Mouse (Mus musculus) cerebral cortex, adult 2 months (tissue): Measurements from ENCODE around the gene Usp30.

Experiments
- WGBS: fragments of 180-500 bp; shearing (Covaris S2); methylation state at CpG from one replicate; pipeline ENCODE4 v1.1.7; 2018; 5-methylcytosine and 5-hydroxymethylcytosine counted together

Gene Usp30

GRCm38 (mm10) chr5:114065161-114065560 lies at the start of gene Usp30:
Gene Usp30, plus strand, starts transcription at chr5:114065461.
- 93% methylated on average over 6 of the region's 6 CpGs for WGBS

- 38% methylated on average over 6 of the region's 6 CpGs for WGBS
These were observed 40.9 kb upstream of the Usp30 start for GRCm38 (mm10) chr5:114024390-114024789.

GRCm38 (mm10) chr5:114024885-114025284 lies 40.4 kb upstream of the Usp30 start:
- WGBS = 16% methylated on average over 10 of the region's 10 CpGs

GRCm38 (mm10) chr5:114027217-114027944 lies 37.9 kb upstream of the Usp30 start:
- whole genome bisulfite sequencing = 86% methylated on average over 12 of the region's 12 CpGs

- WGBS = 72% methylated on average over 12 of the region's 12 CpGs
These were observed 37.1 kb upstream of the Usp30 start for GRCm38 (mm10) chr5:114028111-114028510.

- WGBS = 90% methylated on average over 12 of the region's 12 CpGs
These were observed 34.6 kb upstream of the Usp30 start for GRCm38 (mm10) chr5:114030652-114031051.

- WGBS = 72% methylated on average over 3 of the region's 3 CpGs
These were observed 33.0 kb upstream of the Usp30 start for GRCm38 (mm10) chr5:114032161-114032763.

GRCm38 (mm10) chr5:114034393-114034792 lies 30.9 kb upstream of the Usp30 start:
- WGBS = 71% methylated on average over 7 of the region's 7 CpGs

GRCm38 (mm10) chr5:114035111-114035510 lies 30.1 kb upstream of the Usp30 start:
- 64% methylated on average over 10 of the region's 10 CpGs for WGBS

- 30% methylated on average over 8 of the region's 8 CpGs for WGBS
These were observed 24.8 kb upstream of the Usp30 start for GRCm38 (mm10) chr5:114040508-114040907.

- 58% methylated on average over 1 of the region's 1 CpGs for WGBS
These were observed 24.4 kb upstream of the Usp30 start for GRCm38 (mm10) chr5:114040911-114041310.

GRCm38 (mm10) chr5:114041327-114041930 lies 23.8 kb upstream of the Usp30 start:
- 34% methylated on average over 15 of the region's 15 CpGs for WGBS

- WGBS = 77% methylated on average over 4 of the region's 4 CpGs
These were observed 21.5 kb upstream of the Usp30 start for GRCm38 (mm10) chr5:114043800-114044199.

GRCm38 (mm10) chr5:114045134-114045533 lies 20.1 kb upstream of the Usp30 start:
- 83% methylated on average over 1 of the region's 1 CpGs for WGBS

GRCm38 (mm10) chr5:114046151-114046550 lies 19.1 kb upstream of the Usp30 start:
- 78% methylated on average over 3 of the region's 3 CpGs for WGBS

GRCm38 (mm10) chr5:114046604-114047003 lies 18.7 kb upstream of the Usp30 start:
- WGBS = 56% methylated on average over 3 of the region's 3 CpGs

GRCm38 (mm10) chr5:114047182-114047581 lies 18.1 kb upstream of the Usp30 start:
- WGBS = 78% methylated on average over 5 of the region's 5 CpGs

GRCm38 (mm10) chr5:114048731-114049308 lies 16.4 kb upstream of the Usp30 start:
- 53% methylated on average over 12 of the region's 12 CpGs for WGBS

- 21% methylated on average over 9 of the region's 9 CpGs for WGBS
These were observed 13.0 kb upstream of the Usp30 start for GRCm38 (mm10) chr5:114052246-114052761.

GRCm38 (mm10) chr5:114057129-114057731 lies 8.0 kb upstream of the Usp30 start:
- 64% methylated on average over 9 of the region's 9 CpGs for WGBS

- 63% methylated on average over 7 of the region's 7 CpGs for WGBS
These were observed 3.6 kb upstream of the Usp30 start for GRCm38 (mm10) chr5:114061675-114062074.

GRCm38 (mm10) chr5:114063958-114064357 lies 1.3 kb upstream of the Usp30 start:
- WGBS = 48% methylated on average over 4 of the region's 4 CpGs
